Mouse (Mus musculus) neural tube, embryonic 13.5 days (tissue): ENCODE results near the gene Cdk5rap3. TPM values are rescaled to one million over a fixed set of nuclear protein-coding genes. Genes with fewer than 3 reads are reported as not detected.

ENCODE experiments used
- ATAC-seq: fragments of 200-750 bp; cut with Nextera tagmentation; 2 replicates; pipeline ENCODE4 v1.8.0; 2017; ENCODE audit warnings: low read depth, mild to moderate bottlenecking, moderate TSS enrichment, moderate library complexity
- H3K27ac ChIP-seq: fragments of 300-500 bp; sonication (generic); replicated peaks from 2 replicates; pipeline ENCODE4 v1.5.1; 2015; ENCODE audit warnings: moderate library complexity, mild to moderate bottlenecking, inconsistent platforms
- H3K27me3 ChIP-seq: fragments of 300-500 bp; sonication (generic); 2 replicates; pipeline ENCODE4 v1.6.1; 2015; ENCODE audit warnings: mild to moderate bottlenecking, inconsistent platforms
- H3K36me3 ChIP-seq: fragments of 300-500 bp; sonication (generic); 2 replicates; pipeline ENCODE4 v1.6.1; 2015; ENCODE audit warnings: mild to moderate bottlenecking, inconsistent platforms
- H3K4me1 ChIP-seq: fragments of 300-500 bp; sonication (generic); replicated peaks from 2 replicates; pipeline ENCODE4 v1.6.1; 2015; ENCODE audit warnings: inconsistent platforms
- H3K4me2 ChIP-seq: fragments of 300-500 bp; sonication (generic); 2 replicates; pipeline ENCODE4 v1.6.1; 2015; ENCODE audit warnings: inconsistent platforms, mild to moderate bottlenecking, moderate library complexity
- H3K4me3 ChIP-seq: fragments of 300-500 bp; sonication (generic); 2 replicates; pipeline ENCODE4 v1.5.1; 2015; ENCODE audit warnings: mild to moderate bottlenecking, inconsistent platforms
- H3K9ac ChIP-seq: fragments of 300-500 bp; sonication (generic); 2 replicates; pipeline ENCODE4 v1.6.1; 2015; ENCODE audit warnings: moderate library complexity, mild to moderate bottlenecking, inconsistent platforms
- H3K9me3 ChIP-seq: fragments of 300-500 bp; sonication (generic); 2 replicates; pipeline ENCODE4 v1.6.1; 2016; ENCODE audit warnings: inconsistent platforms
- WGBS: fragments of 180-500 bp; shearing (Covaris S2); methylation state at CpG from one replicate; pipeline ENCODE4 v1.1.7; 2015; 5-methylcytosine and 5-hydroxymethylcytosine counted together
- polyA plus RNA-seq: library from polyadenylated mRNA; unstranded; fragments of >200 nt; fragmentation: Nextera tagmentation; extraction: Ambion mirVana; gene quantifications from 2 replicates; pipeline ENCODE4 v1.2.1, GENCODE M21; 2015

The Cdk5rap3 gene
- polyA plus RNA-seq, 1 experiment from 2014 or later, result 92.0 TPM

DNA sequence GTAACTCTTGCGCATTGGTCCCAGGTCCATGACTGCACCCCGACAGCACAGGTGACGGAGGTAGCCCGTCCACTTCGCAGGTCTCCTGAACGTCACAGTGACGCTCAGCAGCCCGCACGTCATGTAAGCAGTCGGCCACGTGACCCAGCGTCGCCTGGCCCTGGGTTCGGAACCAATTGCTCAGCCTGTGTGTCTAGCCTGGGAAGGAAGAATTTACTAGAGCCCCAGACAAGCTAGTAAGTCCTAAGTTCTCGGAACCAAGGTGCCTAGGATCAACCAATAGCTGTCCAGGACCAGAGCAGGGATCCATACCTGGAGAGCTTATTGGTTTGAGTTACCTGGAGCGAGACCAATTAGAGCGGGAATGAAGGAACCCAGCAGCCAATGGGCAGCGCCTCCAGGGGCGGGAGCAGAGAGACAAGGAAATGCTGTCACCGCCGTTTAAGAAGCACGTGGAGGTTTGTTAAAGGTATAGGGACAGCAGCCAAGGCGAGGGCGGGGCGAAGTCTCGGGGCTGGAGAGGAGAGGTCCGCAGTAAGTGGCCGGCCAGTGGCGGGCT is 27.5 kb upstream of the Cdk5rap3 start, which contains the start of gene Pnpo:
Gene Pnpo, minus strand, starts transcription at position 241 of the 559 bp plus-strand sequence.
- Histone ChIP-seq H3K4me2 (peak within 1 kb of the TSS; percentile 85), H3K9ac (peak within 1 kb of the TSS; percentile 73), H3K9me3 (no peaks in the 10 kb centered on the region), H3K27me3 (peaks cover 4% of the 10 kb centered on the region; the same call in 1 of the 2 replicates), H3K27ac (0 out of 2 replicates have a peak within 1 kb of the TSS, but pooled peaks have one; percentile 11), H3K4me3 (peak within 1 kb of the TSS; percentile 54), H3K36me3 (0 out of 2 replicates have a peak, but pooled peaks cover 8% of the 10 kb centered on the region), H3K4me1 (peaks cover 18% of the 10 kb centered on the region)
- peak; percentile 98 for ATAC-seq
- WGBS, result under 1% methylated on average over 29 of the region's 29 CpGs

DNA sequence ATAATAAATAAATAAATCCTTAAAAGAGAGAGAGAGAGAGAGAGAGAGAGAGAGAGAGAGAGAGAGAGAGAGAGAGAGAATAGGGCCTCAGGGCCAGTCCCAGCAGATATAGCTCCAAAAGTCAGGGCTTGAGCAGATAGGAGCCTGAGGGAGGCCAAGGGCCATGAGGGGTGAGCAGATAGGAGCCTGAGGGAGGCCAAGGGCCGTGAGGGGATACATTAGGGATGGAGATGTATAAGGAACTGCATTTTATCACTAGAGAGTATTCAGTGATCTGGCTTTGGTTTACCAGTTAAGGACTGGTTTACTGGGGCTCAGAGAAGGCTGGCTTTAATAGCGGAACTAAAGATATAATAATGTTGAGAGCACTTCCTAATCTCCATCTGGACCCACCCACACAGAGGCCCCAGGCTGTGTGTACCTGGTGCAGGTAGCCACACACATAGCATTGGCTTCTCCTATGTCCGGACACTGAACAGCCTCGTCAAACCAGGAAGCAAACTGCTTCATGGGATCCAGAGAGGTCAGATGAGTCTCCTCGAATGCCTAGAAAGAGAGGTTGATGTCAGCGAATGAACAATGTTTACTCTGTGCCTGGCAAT is 25.8 kb upstream of the Cdk5rap3 start:
- no peak overlapping the region for H3K9ac ChIP-seq
- H3K4me3 ChIP-seq, result no peak overlapping the region
- peaks cover 4% of the 10 kb centered on the region; the same call in 1 of the 2 replicates for H3K27me3 ChIP-seq
- H3K36me3 ChIP-seq, result 0 out of 2 replicates have a peak, but pooled peaks cover 8% of the 10 kb centered on the region
- WGBS, result 77% methylated on average over 6 of the region's 6 CpGs
- H3K4me1 ChIP-seq, result peaks cover 18% of the 10 kb centered on the region
- ATAC-seq, result no peak
- H3K27ac ChIP-seq, result no peak overlapping the region
- H3K9me3 ChIP-seq, result no peaks in the 10 kb centered on the region
- H3K4me2 ChIP-seq, result no peak overlapping the region

DNA sequence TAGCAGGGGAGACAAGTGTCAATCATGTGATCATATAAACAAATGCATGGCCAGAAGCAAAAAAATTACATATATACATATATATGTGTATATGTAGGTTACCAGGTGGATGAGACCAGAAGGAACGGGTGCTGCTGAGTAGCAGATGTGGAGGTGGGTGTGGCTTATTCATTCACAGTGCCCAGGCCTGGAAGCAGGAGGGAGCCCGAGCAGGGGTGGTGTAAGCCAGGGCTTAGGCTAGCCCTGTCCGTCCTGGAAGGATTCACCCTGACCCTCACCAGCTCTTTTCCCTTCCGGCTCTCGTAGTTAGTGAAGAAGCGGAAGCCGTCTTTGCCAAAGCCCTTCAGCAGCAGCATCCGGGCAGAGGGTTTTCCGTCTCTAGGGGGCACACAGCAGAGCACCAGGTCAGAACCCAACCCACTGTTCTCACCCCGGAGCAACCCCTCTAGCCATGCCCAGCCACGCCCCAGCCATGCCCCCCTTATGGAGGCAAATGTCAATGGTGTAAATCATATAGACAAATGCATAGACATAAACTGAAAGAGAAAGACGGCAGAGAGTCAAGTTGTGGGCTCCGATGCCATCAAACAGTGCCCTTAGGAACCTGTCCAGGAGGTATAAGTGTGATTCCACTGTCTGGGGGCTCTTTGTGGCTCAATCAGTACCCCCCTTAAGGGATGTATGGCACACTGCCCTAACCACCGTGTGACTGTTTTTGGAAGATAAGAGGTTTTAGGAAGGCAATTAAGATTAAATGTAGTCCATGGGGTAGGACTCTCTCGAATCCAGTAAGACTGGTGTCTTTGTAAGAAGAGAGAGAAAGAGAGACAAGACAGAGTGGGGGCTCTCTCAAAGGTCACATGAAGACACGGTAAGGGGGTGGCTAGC is 24.5 kb upstream of the Cdk5rap3 start:
- Histone ChIP-seq H3K9ac (no peak overlapping the region), H3K27me3 (peaks cover 4% of the 10 kb centered on the region; the same call in 1 of the 2 replicates), H3K27ac (no peak overlapping the region), H3K9me3 (no peaks in the 10 kb centered on the region), H3K4me2 (no peak overlapping the region), H3K36me3 (0 out of 2 replicates have a peak, but pooled peaks cover 8% of the 10 kb centered on the region), H3K4me1 (peaks cover 18% of the 10 kb centered on the region), H3K4me3 (no peak overlapping the region)
- 75% methylated on average over 16 of the region's 16 CpGs for WGBS
- ATAC-seq, result no peak

DNA sequence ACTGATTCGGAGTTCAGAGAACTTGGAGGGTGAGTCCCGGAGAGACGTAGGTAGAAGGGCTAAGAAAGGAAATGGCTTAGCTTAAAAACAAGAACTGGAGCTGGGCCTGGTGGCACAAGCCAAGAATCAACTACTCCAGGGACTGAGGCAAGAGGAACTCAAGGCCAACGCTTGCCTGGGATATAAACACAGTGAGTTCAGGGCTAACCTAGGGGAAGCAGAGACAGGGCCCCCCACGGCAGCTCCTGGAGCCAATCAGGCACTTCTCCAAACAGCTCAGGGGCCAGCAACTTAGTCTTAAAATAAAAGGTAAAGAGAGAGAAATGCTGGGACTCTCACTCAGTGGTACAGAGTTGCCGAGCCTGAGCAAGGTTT is 22.1 kb upstream of the Cdk5rap3 start:
- Histone ChIP-seq H3K4me1 (peaks cover 10% of the 10 kb centered on the region), H3K4me2 (no peak overlapping the region), H3K9me3 (no peaks in the 10 kb centered on the region), H3K27me3 (peaks cover 4% of the 10 kb centered on the region; the same call in 1 of the 2 replicates), H3K27ac (no peak overlapping the region), H3K4me3 (no peak overlapping the region), H3K36me3 (0 out of 2 replicates have a peak, but pooled peaks cover 8% of the 10 kb centered on the region), H3K9ac (no peak overlapping the region)
- no peak for ATAC-seq
- 83% methylated on average over 6 of the region's 6 CpGs for WGBS

DNA sequence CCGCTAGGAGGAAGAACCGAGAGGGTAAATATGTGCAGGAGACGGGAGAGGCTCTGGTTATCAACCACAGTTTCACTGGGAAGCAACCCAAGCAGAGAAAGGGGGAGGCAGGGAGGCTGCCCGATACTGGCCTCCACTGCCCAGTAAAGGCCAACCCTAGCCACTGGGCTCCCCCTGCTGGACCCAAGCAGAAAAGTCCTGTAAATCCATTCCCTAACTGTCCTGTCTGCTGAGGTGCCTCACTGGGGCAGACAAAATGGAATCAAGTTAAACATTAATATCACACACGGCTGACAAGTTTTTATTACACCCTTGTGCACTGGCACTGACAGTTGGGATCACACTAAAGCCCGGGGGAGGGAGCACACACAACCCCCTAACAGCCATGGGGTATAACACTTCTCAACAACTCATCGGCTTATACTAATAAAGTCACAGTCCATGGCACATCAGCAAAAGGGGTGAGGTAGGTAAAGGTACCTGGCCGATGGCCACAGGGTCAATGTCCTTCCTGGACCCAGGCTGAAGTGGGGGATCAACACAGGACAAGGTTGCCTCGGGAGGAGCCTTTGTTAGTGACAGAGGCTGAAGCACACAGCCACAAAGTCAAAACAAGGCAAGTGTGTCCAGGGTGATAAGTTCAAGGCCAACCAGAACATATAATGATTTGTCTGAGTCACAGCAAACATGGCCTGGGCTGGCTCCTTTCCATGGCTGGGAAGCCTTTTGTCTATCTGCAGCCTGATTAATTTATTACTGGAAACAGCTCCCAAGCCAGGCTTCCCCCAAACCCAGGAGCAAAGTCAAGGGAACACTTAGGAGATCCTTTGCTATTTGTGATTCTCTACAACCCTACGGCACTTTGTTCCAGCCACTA is 21.5 kb upstream of the Cdk5rap3 start:
- no peak overlapping the region for H3K4me2 ChIP-seq
- ATAC-seq, result no peak
- WGBS, result 49% methylated on average over 10 of the region's 10 CpGs
- H3K27ac ChIP-seq, result no peak overlapping the region
- 0 out of 2 replicates have a peak, but pooled peaks cover 8% of the 10 kb centered on the region for H3K36me3 ChIP-seq
- H3K9me3 ChIP-seq, result no peaks in the 10 kb centered on the region
- H3K9ac ChIP-seq, result no peak overlapping the region
- 0 out of 2 replicates have a peak, but pooled peaks cover 8% of the 10 kb centered on the region for H3K4me1 ChIP-seq
- peaks cover 2% of the 10 kb centered on the region; the same call in 1 of the 2 replicates for H3K27me3 ChIP-seq
- H3K4me3 ChIP-seq, result no peak overlapping the region

DNA sequence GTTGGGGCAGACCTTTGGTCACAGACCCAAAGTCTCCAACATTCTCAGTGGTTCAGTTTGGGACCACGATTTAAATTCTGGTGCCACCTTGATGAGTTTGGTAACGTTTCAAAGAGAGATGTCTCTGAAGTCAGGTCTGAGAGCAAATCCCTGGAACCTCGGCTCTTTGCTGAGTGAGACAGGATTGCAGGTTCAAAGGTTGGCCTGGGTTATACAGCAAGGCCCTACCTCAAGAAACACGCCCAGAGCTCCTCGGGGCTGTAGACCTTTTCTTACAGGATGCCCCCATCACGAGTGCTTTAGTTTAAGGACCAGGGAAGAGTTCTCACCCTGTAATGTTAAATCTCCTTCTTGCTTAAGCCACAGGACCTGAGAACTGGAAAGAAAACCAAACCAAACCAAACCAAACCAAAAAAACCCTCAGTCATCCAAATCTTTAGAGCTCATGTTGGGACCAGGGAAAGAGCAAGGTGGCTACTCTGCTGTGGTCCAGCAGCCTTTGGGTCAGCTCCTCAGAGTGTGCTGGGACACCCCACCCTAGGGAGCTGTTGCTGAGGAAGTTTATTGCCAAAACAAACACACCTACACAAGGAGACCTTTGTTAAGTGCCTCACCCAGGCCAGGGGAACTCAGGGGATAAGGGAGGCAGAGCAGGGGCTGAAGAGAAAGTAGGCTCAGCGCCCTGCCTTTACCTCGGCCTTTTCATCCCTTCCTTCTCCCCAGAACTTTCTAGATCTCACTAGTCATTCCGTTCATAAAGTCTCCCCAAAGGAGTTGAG is 19.8 kb upstream of the Cdk5rap3 start:
- H3K27me3 ChIP-seq, result no peaks in the 10 kb centered on the region
- ATAC-seq, result no peak
- 0 out of 2 replicates have a peak, but pooled peaks cover 8% of the 10 kb centered on the region for H3K4me1 ChIP-seq
- no peak overlapping the region for H3K4me3 ChIP-seq
- H3K27ac ChIP-seq, result no peak overlapping the region
- H3K9me3 ChIP-seq, result no peaks in the 10 kb centered on the region
- H3K36me3 ChIP-seq, result 0 out of 2 replicates have a peak, but pooled peaks cover 8% of the 10 kb centered on the region
- H3K9ac ChIP-seq, result no peak overlapping the region
- no peak overlapping the region for H3K4me2 ChIP-seq
- 86% methylated on average over 9 of the region's 9 CpGs for WGBS

DNA sequence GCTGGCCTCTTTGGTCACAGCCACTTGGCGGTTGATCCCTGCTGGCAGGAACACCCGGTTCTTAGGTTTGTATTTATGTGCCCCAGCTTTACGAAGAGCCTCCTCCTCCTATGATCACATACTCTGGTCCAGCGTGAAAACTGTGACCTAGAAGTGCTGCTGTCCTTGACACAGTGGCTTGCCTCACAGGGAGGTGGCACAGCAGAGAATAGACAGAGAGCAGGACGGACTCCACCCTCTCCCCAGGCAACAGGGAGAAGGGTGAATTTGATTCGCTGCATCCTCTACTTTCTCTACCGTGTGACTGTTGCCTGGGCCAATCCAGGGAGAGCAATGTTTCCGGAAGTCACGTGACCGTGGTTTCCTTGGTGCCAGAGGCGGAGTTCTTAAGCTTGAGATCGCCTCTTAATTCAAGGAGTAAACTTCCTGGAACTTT is 18.6 kb upstream of the Cdk5rap3 start:
- 26% methylated on average over 12 of the region's 12 CpGs for WGBS
- no peak overlapping the region for H3K27ac ChIP-seq
- ATAC-seq, result peak; percentile 77

DNA sequence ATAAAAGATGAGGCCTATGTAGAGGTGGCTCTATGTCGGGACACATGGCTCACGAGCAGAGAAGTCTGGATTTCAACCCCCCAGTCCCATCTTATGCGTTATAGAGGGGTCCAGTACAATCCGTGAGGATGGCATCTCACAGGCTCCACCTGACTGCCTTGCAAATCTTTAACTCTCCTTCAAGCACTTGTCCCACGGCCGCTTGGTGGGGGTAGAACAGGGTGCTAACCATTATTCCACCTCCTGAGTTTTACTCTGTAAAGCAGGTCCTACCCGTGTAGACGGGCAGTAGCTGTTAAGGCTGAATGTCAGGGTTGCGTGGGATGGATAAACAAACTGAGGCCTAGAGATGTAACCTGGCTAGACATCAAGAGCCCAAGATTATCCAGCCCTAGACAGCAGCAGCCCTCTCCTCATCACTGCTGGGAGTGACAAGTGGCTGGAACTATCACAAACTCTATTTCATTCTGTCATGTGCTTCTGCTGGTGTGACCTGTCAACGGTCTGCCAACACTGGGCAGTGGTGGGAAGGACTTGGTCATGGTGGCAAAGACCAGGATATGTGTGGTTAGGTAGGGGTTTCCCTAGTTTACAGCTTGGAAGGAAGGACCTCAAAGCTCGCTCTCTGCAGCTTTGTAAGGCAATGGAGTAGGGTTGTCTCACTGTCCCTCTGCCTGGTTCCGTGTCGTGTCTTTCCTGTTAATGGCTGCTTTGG is 17.4 kb upstream of the Cdk5rap3 start:
- H3K9me3 ChIP-seq, result no peaks in the 10 kb centered on the region
- H3K36me3 ChIP-seq, result no peaks in the 10 kb centered on the region
- H3K9ac ChIP-seq, result no peak overlapping the region
- no peak overlapping the region for H3K4me3 ChIP-seq
- H3K4me1 ChIP-seq, result 0 out of 2 replicates have a peak, but pooled peaks cover 8% of the 10 kb centered on the region
- no peak overlapping the region for H3K4me2 ChIP-seq
- WGBS, result 92% methylated on average over 13 of the region's 13 CpGs
- H3K27me3 ChIP-seq, result peaks cover 14% of the 10 kb centered on the region
- no peak overlapping the region for H3K27ac ChIP-seq
- no peak for ATAC-seq

More for the DNA sequence above, 18.6 kb upstream of the Cdk5rap3 start:
- H3K4me3 ChIP-seq, result peak overlapping the region; percentile 12; the same call in 1 of the 2 replicates
- H3K4me1 ChIP-seq, result 0 out of 2 replicates have a peak, but pooled peaks cover 8% of the 10 kb centered on the region
- peak overlapping the region; percentile 40 for H3K4me2 ChIP-seq
- 0 out of 2 replicates have a peak overlapping the region, but pooled peaks have one; percentile 22 for H3K9ac ChIP-seq
- 0 out of 2 replicates have a peak, but pooled peaks cover 8% of the 10 kb centered on the region for H3K36me3 ChIP-seq
- H3K27me3 ChIP-seq, result peaks cover 2% of the 10 kb centered on the region
- H3K9me3 ChIP-seq, result no peaks in the 10 kb centered on the region

DNA sequence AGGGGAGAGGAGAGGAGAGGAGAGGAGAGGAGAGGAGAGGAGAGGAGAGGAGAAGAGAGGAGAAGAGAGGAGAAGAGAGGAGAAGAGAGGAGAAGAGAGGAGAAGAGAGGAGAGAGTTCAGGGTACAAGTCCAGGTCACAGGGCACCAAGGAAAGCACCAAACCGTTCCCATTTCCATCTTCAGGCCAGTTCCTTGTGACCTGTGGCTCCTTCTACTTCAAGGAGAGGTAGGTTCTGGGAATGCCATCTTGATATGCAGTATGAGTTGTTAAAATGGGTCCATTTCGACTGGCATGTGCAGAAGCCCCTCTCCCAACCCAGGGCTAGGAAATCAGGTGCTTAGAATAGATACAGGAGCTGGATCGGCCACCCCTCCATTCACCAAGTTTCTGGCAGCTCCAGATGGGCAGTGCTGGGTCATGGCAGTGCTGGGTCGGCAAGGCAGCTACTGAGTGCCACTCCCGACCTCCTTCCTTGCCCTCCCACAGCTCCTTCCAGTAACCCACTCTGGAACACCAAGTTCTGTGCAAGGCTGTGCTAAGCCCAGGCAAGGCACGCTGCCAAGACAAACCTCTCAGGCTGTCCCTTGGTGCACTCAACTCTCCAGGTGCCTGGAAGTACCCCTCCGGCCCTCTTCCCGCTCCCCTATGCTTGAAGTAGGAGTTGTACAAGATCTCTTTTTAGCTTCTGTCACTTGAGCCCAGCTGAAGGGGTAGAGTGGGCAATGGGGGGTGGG is 15.2 kb upstream of the Cdk5rap3 start:
- Histone ChIP-seq H3K36me3 (no peaks in the 10 kb centered on the region), H3K27me3 (peaks cover 29% of the 10 kb centered on the region), H3K9me3 (no peaks in the 10 kb centered on the region), H3K4me1 (0 out of 2 replicates have a peak, but pooled peaks cover 8% of the 10 kb centered on the region), H3K27ac (no peak overlapping the region), H3K9ac (no peak overlapping the region), H3K4me2 (no peak overlapping the region), H3K4me3 (no peak overlapping the region)
- 61% methylated on average over 8 of the region's 8 CpGs for WGBS
- no peak for ATAC-seq
